8 mouse cellular contexts compared by ENCODE assay signal in genomic region chr17:25861704-25862612, GRCm38 (mm10). TPM values are rescaled to one million over a fixed set of nuclear protein-coding genes. Genes with fewer than 3 reads are reported as not detected.
A peak's percentile ranks its signal among the peaks of the same experiment; 100 is the strongest.
DNase-seq lines count a peak whose midpoint lies in the region; ATAC-seq and TF ChIP-seq lines count a peak whose summit lies in the region.

No protein-coding gene starts in this region.

- H3K9ac ChIP-seq in kidney, postnatal 0 days (ENCODE audit: low read depth, low read length), result peak overlapping the region; percentile 71
- H3K9ac ChIP-seq in hindbrain, embryonic 15.5 days, result peak overlapping the region; percentile 69
- H3K9ac ChIP-seq in midbrain, embryonic 15.5 days, result peak overlapping the region; percentile 75

- H3K27me3 ChIP-seq in kidney, postnatal 0 days (ENCODE audit: insufficient read depth, low read length), result no peaks in the 10 kb centered on the region
- no peaks in the 10 kb centered on the region for H3K27me3 ChIP-seq in hindbrain, embryonic 15.5 days
- no peaks in the 10 kb centered on the region for H3K27me3 ChIP-seq in midbrain, embryonic 15.5 days (replicated peaks)

- no peak for TF ChIP-seq POLR2A in cortical plate, adult 2 months (IDR thresholded peaks at IDR 0.05; ENCODE audit: extremely low read depth, insufficient read depth, low read length)

- no peak for DNase-seq in kidney, postnatal 0 days (ENCODE audit: low spot score)
- DNase-seq in kidney, postnatal 10 days, result no peak
- no peak for DNase-seq in urinary bladder, postnatal 36 days (ENCODE audit: low spot score in 2 of 2)
- no peak for DNase-seq in right cerebral cortex, postnatal 25 days
- no peak for DNase-seq in T-cell, adult 2 months (ENCODE audit: low spot score)

- peak; percentile 6; the same call in 1 of the 2 replicates for ATAC-seq in kidney, postnatal 0 days (replicated peaks; ENCODE audit: low FRiP score, low read depth)
- ATAC-seq in hindbrain, embryonic 15.5 days (ENCODE audit: low FRiP score, low read depth), result no peak
- ATAC-seq in midbrain, embryonic 15.5 days (replicated peaks), result peak; percentile 43

- peak overlapping the region; percentile 82 for H3K27ac ChIP-seq in kidney, postnatal 0 days
- H3K27ac ChIP-seq in cortical plate, adult 2 months (ENCODE audit: insufficient read depth, low read length), result peak overlapping the region; percentile 88
- peak overlapping the region; percentile 81 for H3K27ac ChIP-seq in hindbrain, embryonic 15.5 days (replicated peaks)
- H3K27ac ChIP-seq in midbrain, embryonic 15.5 days, result peak overlapping the region; percentile 83

- TF ChIP-seq CTCF in kidney, postnatal 0 days (IDR thresholded peaks at IDR 0.05; ENCODE audit: low read depth), result no peak
- no peak for TF ChIP-seq CTCF in cortical plate, adult 2 months (IDR thresholded peaks at IDR 0.05; ENCODE audit: extremely low read depth, insufficient read depth, low read length)

- 10% methylated on average over 6 of the region's 6 CpGs for WGBS in kidney, postnatal 0 days
- 12% methylated on average over 6 of the region's 6 CpGs for WGBS in hindbrain, embryonic 15.5 days
- WGBS in midbrain, embryonic 15.5 days, result 8% methylated on average over 6 of the region's 6 CpGs

- H3K4me2 ChIP-seq in kidney, postnatal 0 days (ENCODE audit: low read length), result peak overlapping the region; percentile 96
- H3K4me2 ChIP-seq in hindbrain, embryonic 15.5 days, result peak overlapping the region; percentile 92
- peak overlapping the region; percentile 78 for H3K4me2 ChIP-seq in midbrain, embryonic 15.5 days

- no peaks in the 10 kb centered on the region for H3K36me3 ChIP-seq in kidney, postnatal 0 days (ENCODE audit: insufficient read depth, low read length)
- H3K36me3 ChIP-seq in hindbrain, embryonic 15.5 days, result no peaks in the 10 kb centered on the region
- H3K36me3 ChIP-seq in midbrain, embryonic 15.5 days (replicated peaks), result no peaks in the 10 kb centered on the region

- no peaks in the 10 kb centered on the region for H3K9me3 ChIP-seq in kidney, postnatal 0 days (replicated peaks; ENCODE audit: low read length)
- no peaks in the 10 kb centered on the region for H3K9me3 ChIP-seq in hindbrain, embryonic 15.5 days
- H3K9me3 ChIP-seq in midbrain, embryonic 15.5 days, result no peaks in the 10 kb centered on the region

- H3K4me3 ChIP-seq in kidney, postnatal 0 days (replicated peaks; ENCODE audit: low read depth, low read length), result peak overlapping the region; percentile 65
- peak overlapping the region; percentile 57 for H3K4me3 ChIP-seq in cortical plate, adult 2 months (ENCODE audit: insufficient read depth, low read length)
- peak overlapping the region; percentile 65 for H3K4me3 ChIP-seq in hindbrain, embryonic 15.5 days
- peak overlapping the region; percentile 63 for H3K4me3 ChIP-seq in midbrain, embryonic 15.5 days

- peaks cover 5% of the 10 kb centered on the region for H3K4me1 ChIP-seq in kidney, postnatal 0 days (replicated peaks; ENCODE audit: insufficient read depth, low read length)
- H3K4me1 ChIP-seq in cortical plate, adult 2 months (ENCODE audit: control insufficient read depth, insufficient read depth, low read length), result peaks cover 3% of the 10 kb centered on the region
- H3K4me1 ChIP-seq in hindbrain, embryonic 15.5 days (replicated peaks), result peaks cover 23% of the 10 kb centered on the region
- H3K4me1 ChIP-seq in midbrain, embryonic 15.5 days, result peaks cover 18% of the 10 kb centered on the region

RNA-seq across cellular contexts. Expression of gene Wdr90, which starts 0.7 kb away (rescaled TPM):
- 10.6 and 10.7 TPM in 2 replicates for polyA plus RNA-seq in kidney, postnatal 0 days (2015; fragmentation: Nextera tagmentation; extraction: Ambion mirVana)
- polyA plus RNA-seq in cortical plate, adult 2 months (2012; rRNA removed), result 38.2 and 48.5 TPM in 2 replicates
- polyA plus RNA-seq in hindbrain, embryonic 15.5 days (2015; fragmentation: Nextera tagmentation; extraction: Ambion mirVana), result 19.0 and 19.9 TPM in 2 replicates
- polyA plus RNA-seq in midbrain, embryonic 15.5 days (2015; fragmentation: Nextera tagmentation; extraction: Ambion mirVana), result 19.7 and 23.3 TPM in 2 replicates

RNA-seq across cellular contexts. Expression of gene Mcrip2, which starts 6.6 kb away (rescaled TPM):
- polyA plus RNA-seq in kidney, postnatal 0 days (2015; fragmentation: Nextera tagmentation; extraction: Ambion mirVana), result 128 and 138 TPM in 2 replicates
- polyA plus RNA-seq in cortical plate, adult 2 months (2012; rRNA removed), result 29.2 and 29.9 TPM in 2 replicates
- 27.0 and 28.4 TPM in 2 replicates for polyA plus RNA-seq in hindbrain, embryonic 15.5 days (2015; fragmentation: Nextera tagmentation; extraction: Ambion mirVana)
- polyA plus RNA-seq in midbrain, embryonic 15.5 days (2015; fragmentation: Nextera tagmentation; extraction: Ambion mirVana), result 18.5 and 19.8 TPM in 2 replicates

RNA-seq across cellular contexts. Expression of gene Mettl26, which starts 12.9 kb away (rescaled TPM):
- polyA plus RNA-seq in kidney, postnatal 0 days (2015; fragmentation: Nextera tagmentation; extraction: Ambion mirVana), result 106 and 119 TPM in 2 replicates
- polyA plus RNA-seq in cortical plate, adult 2 months (2012; rRNA removed), result 76.5 and 79.2 TPM in 2 replicates
- polyA plus RNA-seq in hindbrain, embryonic 15.5 days (2015; fragmentation: Nextera tagmentation; extraction: Ambion mirVana), result 58.7 and 64.1 TPM in 2 replicates
- 70.5 and 71.1 TPM in 2 replicates for polyA plus RNA-seq in midbrain, embryonic 15.5 days (2015; fragmentation: Nextera tagmentation; extraction: Ambion mirVana)

RNA-seq across cellular contexts. Expression of gene Rhot2, which starts 17.3 kb away (rescaled TPM):
- polyA plus RNA-seq in kidney, postnatal 0 days (2015; fragmentation: Nextera tagmentation; extraction: Ambion mirVana), result 21.1 and 22.4 TPM in 2 replicates
- 108 and 119 TPM in 2 replicates for polyA plus RNA-seq in cortical plate, adult 2 months (2012; rRNA removed)
- 15.1 and 16.6 TPM in 2 replicates for polyA plus RNA-seq in hindbrain, embryonic 15.5 days (2015; fragmentation: Nextera tagmentation; extraction: Ambion mirVana)
- polyA plus RNA-seq in midbrain, embryonic 15.5 days (2015; fragmentation: Nextera tagmentation; extraction: Ambion mirVana), result 17.2 and 18.3 TPM in 2 replicates

RNA-seq across cellular contexts. Expression of gene Wfikkn1, which starts 18.7 kb away (rescaled TPM):
- polyA plus RNA-seq in kidney, postnatal 0 days (2015; fragmentation: Nextera tagmentation; extraction: Ambion mirVana), result 0.38 and 0.51 TPM in 2 replicates
- 0.26 and 0.61 TPM in 2 replicates for polyA plus RNA-seq in cortical plate, adult 2 months (2012; rRNA removed)
- 0.39 and 0.44 TPM in 2 replicates for polyA plus RNA-seq in hindbrain, embryonic 15.5 days (2015; fragmentation: Nextera tagmentation; extraction: Ambion mirVana)
- polyA plus RNA-seq in midbrain, embryonic 15.5 days (2015; fragmentation: Nextera tagmentation; extraction: Ambion mirVana), result 0.47 and 0.54 TPM in 2 replicates
